12 mouse cellular contexts compared by ENCODE assay signal in the genomic region with DNA sequence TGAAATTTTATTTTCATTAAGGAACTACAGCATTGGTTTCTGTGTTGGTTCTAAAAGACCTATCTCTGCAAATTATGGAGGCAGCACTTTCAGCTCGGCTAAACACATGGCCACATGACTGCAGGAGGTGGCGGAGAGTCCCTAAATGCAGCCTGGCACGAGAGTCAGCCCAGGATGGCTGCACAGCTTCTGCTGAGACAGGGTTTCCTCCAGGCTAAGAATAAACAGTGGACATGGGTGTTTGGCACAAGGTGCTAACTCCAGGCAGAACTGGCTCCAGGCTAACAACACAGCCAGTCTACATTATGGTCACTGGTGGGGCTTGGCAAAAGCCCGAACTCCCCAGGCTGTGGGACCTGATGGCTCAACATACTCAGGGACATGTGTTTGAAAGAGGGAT. TPM values are rescaled to one million over a fixed set of nuclear protein-coding genes. Genes with fewer than 3 reads are reported as not detected.
DNase-seq lines count a peak whose midpoint lies in the region; ATAC-seq and TF ChIP-seq lines count a peak whose summit lies in the region.
"Had no signal": no experiment of that assay in that cellular context is flagged by ENCODE, and none has a peak within 500 bp of the region (broad histone marks: within the 10 kb centered on the region; RNA-seq: fewer than 3 reads in every experiment).

No protein-coding gene starts in this region.

- peak overlapping the region; percentile 53 for H3K27ac ChIP-seq in heart, adult 2 months
- no peak overlapping the region for H3K27ac ChIP-seq in heart, embryonic 12.5 days (ENCODE audit: poor library complexity, severe bottlenecking)
- H3K27ac ChIP-seq: hindbrain, embryonic 10.5 days; midbrain, embryonic 12.5 days had no signal

- ATAC-seq in heart, embryonic 12.5 days (ENCODE audit: insufficient number of reproducible peaks, low FRiP score): no peak
- ATAC-seq in CD4-positive, CD25-positive, alpha-beta regulatory T cell, adult 4 months: no peak
- no peak for ATAC-seq in monocyte, adult 5-6 weeks (replicated peaks; ENCODE audit: insufficient number of reproducible peaks, low FRiP score, low TSS enrichment, poor library complexity, severe bottlenecking)
- ATAC-seq: forebrain, embryonic 14.5 days had no signal

- no peak for TF ChIP-seq POLR2A in heart, adult 2 months (IDR thresholded peaks at IDR 0.05; ENCODE audit: insufficient read depth, low read depth, low read length)

- no peak for TF ChIP-seq CTCF in heart, adult 2 months (IDR thresholded peaks at IDR 0.05)

- WGBS in heart, adult 2 months: 56% methylated on average over 4 of the region's 4 CpGs
- 72% methylated on average over 4 of the region's 4 CpGs for WGBS in heart, embryonic 12.5 days

- no peak overlapping the region for H3K4me3 ChIP-seq in heart, adult 2 months
- no peak overlapping the region for H3K4me3 ChIP-seq in heart, embryonic 12.5 days
- H3K4me3 ChIP-seq: hindbrain, embryonic 10.5 days; midbrain, embryonic 12.5 days had no signal

- peak; percentile 26 to 63 for DNase-seq in heart, adult 2 months
- peak; percentile 34 for DNase-seq in 3T3-L1 (ENCODE audit: low read depth, low spot score)
- peak; percentile 45 for DNase-seq in cerebellum, adult 8-10 months
- peak; percentile 39 to 60 for DNase-seq in heart, postnatal 10 days
- DNase-seq in lung, postnatal 10 days: no peak
- DNase-seq: layer of hippocampus, adult 9-11 months had no signal

- intact Hi-C loops in heart, adult 2 months (cut with DNase I): no loop called here
- intact Hi-C loops in heart, postnatal 10 days (cut with DNase I): loop anchor here (5.0 kb wide), 1 partner anchor 121 kb away; no protein-coding TSS in a partner anchor

- H3K4me1 ChIP-seq in heart, adult 2 months (ENCODE audit: control insufficient read depth, insufficient read depth, low read length): no peaks in the 10 kb centered on the region
- no peaks in the 10 kb centered on the region for H3K4me1 ChIP-seq in heart, embryonic 12.5 days (replicated peaks)
- H3K4me1 ChIP-seq: hindbrain, embryonic 10.5 days; midbrain, embryonic 12.5 days had no signal

- no peaks in the 10 kb centered on the region for H3K9me3 ChIP-seq in heart, embryonic 12.5 days (replicated peaks)
- H3K9me3 ChIP-seq: hindbrain, embryonic 10.5 days; midbrain, embryonic 12.5 days had no signal

- H3K27me3 ChIP-seq in heart, adult 2 months (ENCODE audit: control insufficient read depth, insufficient read depth, low read length): no peaks in the 10 kb centered on the region
- H3K27me3 ChIP-seq in heart, embryonic 12.5 days (replicated peaks): no peaks in the 10 kb centered on the region
- H3K27me3 ChIP-seq: midbrain, embryonic 12.5 days had no signal

- H3K36me3 ChIP-seq in heart, adult 2 months (ENCODE audit: control insufficient read depth, insufficient read depth, low read length): no peaks in the 10 kb centered on the region
- no peaks in the 10 kb centered on the region for H3K36me3 ChIP-seq in heart, embryonic 12.5 days

- H3K9ac ChIP-seq in heart, adult 2 months (ENCODE audit: low read depth, low read length): no peak overlapping the region
- no peak overlapping the region for H3K9ac ChIP-seq in heart, embryonic 12.5 days
- H3K9ac ChIP-seq: midbrain, embryonic 12.5 days had no signal

- no peak for TF ChIP-seq EP300 in heart, adult 2 months (IDR thresholded peaks at IDR 0.05; ENCODE audit: insufficient read depth, low read depth, low read length)

- no peak overlapping the region for H3K4me2 ChIP-seq in heart, embryonic 12.5 days
- H3K4me2 ChIP-seq: midbrain, embryonic 12.5 days had no signal

- H3K79me2 ChIP-seq in heart, adult 2 months (replicated peaks; ENCODE audit: control insufficient read depth, insufficient read depth, low read length): no peaks in the 10 kb centered on the region

RNA-seq across cellular contexts. Expression of a gene that starts 14.6 kb away (rescaled TPM):
- not detected for total RNA-seq in heart, adult 2 months (2021)
- 0.08 and 0.18 TPM in 2 replicates for polyA plus RNA-seq in heart, adult 2 months (2012; rRNA removed)
- polyA plus RNA-seq in heart, embryonic 12.5 days (2016; fragmentation: Nextera tagmentation; extraction: Ambion mirVana): 0.15 TPM in 1 of 2 replicates, not detected in the other
- not detected for total RNA-seq in heart, postnatal 10 days (2021)
- not detected for polyA plus RNA-seq in CD4-positive, CD25-positive, alpha-beta regulatory T cell, adult 4 months (2017; shearing (Covaris generic))
- not detected in 3 replicates for total RNA-seq in monocyte, adult 5-6 weeks (2017)
